Mouse (Mus musculus) gastrocnemius, adult 18-20 months (tissue): ENCODE results near the gene Nedd9. TPM values are rescaled to one million over a fixed set of nuclear protein-coding genes. Genes with fewer than 3 reads are reported as not detected.
A peak's percentile ranks its signal among the peaks of the same experiment; 100 is the strongest.

Experiments used
- DNase-seq: peaks from one replicate; pipeline ENCODE4 v3.0.0; 2021; ENCODE audit warnings: low spot score
- long read RNA-seq, 2 experiments: library from polyadenylated mRNA; stranded (forward); transcript quantifications; one replicate each; pipeline ENCODE4 v2.0.0; 2021
- total RNA-seq, 2 experiments: library from RNA; stranded (reverse); gene quantifications; 2 replicates each; pipeline ENCODE4 v1.2.3; 2021

The Nedd9 gene
- 10 to 100 TPM in 1 of 2 experiments, 1 to 10 TPM in 1; 4.5 to 11.9 TPM for total RNA-seq
- long read RNA-seq, experiment 1, full-length matches to known transcripts = 4 of 6 reads
- long read RNA-seq, experiment 1, partial matches to known transcripts = 1 of 6 reads
- long read RNA-seq, experiment 1, other reads (novel, unspliced or antisense) = 1 of 6 reads
- long read RNA-seq, experiment 2, full-length matches to known transcripts = 1 of 1 reads
- long read RNA-seq, experiment 2, partial matches to known transcripts = 0 of 1 reads
- long read RNA-seq, experiment 2, other reads (novel, unspliced or antisense) = 0 of 1 reads

DNA sequence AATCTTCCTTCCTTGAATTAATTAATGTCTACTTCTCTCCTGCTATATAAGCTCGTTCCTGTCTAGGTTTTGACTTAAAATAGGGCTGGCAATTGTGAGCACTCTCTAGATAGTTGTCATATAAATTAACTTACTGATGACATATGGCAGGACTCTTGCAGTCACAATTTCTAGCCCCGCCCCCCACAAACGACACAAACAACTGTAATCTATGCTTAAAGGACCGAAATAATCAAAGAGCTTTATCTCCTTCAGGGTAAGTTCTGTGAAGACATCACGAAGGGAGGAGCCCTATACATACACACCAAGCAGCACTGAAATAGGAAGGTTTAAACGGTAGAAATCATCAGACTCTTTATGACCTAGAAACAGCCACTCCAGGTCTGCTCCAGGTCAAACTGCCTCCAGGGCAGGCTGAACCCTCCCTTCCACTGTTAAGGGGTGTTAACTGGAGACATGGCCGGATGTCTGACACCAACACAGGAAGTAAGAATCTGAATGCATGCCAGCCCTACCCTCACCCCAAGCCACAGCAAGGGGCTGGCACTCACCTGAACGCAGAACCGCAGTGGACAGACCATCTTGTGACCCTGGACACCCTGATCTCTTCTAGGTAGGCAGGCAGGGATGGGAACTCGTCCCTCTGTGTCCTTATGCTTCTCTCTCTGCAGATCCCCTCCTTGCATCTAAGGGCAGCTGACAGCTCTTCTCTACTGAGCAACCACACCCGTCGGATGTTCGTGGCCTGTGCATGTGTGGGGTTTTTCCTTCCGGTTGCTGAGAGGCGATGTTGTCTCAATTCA lies at the start of gene Nedd9:
TSS of gene Nedd9 (minus strand) at position 757 of the 803 bp plus-strand sequence.
- DNase-seq = no peak

DNA sequence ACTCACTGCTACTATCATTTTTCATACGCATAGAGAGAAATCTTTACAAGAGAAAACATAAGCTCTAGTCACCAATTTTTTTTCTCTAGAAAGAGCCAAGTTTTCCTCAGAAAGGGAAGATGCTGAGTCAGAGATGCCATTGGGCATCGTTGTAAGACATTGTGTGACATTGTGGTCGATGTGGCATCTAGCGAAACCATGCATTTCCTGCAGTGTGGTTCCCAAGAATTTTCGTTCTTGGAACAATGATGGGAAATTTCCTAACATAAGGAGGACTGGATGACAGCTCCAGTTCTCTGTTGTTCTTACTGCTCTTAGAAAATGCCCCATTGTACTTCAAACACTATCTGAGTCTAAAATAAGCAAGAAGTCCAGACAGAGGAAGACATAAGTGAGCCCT lies 45.5 kb upstream of the Nedd9 start:
- DNase-seq = no peak

DNA sequence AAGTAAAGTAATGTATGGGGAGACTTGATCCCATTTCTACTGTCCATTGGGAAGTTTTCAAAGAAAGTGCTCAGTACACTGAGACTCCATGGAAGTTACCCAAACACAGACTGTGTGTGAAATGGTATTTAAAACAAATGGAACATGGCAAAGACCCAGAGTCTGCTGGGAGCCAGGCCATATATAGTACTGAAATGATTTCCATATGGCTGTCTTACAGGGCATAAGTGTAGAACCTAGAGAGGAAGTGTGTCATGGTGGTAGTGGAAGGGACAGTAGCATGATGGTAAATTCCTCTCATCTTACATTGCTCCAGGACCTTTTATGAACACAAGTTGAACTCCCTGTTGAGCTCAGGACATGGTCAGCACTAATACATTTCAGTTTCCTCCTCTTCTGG lies 43.2 kb upstream of the Nedd9 start:
- no peak for DNase-seq

DNA sequence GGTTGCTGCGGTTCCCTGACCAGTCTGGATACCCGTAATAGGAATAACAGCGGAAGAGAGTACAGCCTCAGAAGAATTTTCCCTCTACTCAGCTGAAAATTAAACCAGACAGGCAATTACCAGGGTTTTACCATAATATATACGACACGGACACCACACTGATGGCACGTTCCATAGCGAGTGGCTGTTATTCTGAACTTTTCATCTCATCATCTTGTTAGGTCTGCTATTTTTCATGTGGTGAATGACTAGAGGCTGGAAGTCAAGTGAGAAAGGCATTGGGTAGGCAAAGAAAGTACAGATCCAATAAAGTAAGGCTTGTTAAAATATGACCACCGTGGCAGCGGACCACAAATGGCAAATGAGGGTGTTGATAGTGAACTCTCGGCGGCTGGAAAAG lies 37.0 kb upstream of the Nedd9 start:
- no peak for DNase-seq

DNA sequence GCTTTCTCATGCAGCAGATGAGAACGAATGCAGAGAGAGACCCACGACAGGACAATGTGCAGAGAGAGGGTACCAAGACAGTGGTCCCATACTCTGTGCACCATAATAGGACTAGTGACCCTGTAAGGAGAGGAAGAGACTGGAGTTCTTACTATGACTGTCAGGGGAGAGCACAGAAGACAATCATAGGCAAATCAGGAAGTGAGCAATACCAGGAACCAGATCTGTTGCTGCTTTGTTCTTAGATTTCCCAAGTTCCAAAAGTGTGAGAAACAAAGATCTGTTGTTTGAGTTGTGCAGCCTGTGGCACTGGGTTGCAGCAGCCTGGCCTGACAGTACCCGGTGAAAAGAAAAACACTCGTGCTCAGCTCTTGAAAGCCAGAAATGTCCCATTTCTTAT lies 34.1 kb upstream of the Nedd9 start:
- DNase-seq = no peak

DNA sequence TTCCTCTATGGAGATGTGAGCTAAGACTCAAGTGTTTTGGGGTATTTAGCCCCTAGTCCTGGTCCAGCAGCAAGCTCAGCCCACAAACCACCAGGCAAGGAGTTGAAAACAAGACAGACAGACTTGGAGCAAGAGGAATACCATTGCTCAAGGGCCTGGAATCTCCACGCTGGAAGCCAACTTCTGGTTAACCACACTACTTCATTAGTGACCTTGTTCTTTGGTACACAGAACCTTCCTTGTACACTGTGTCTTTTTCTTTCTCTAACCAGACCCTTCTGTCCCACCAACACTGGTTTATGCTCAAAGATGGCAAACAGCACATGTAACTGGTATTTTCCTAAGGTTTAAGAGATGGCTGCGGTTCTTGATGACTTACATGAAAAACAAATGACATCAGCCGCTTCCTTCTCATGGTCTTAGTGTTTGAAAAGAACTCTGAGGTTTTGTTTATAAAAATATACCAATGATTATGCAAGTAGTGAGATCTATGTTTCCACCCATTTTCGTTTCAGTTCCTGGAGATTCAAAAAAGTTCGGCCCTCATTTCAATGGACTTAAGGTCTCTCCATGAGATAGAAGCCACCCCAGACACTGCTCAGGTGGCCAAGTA lies 33.5 kb upstream of the Nedd9 start:
- DNase-seq = no peak

DNA sequence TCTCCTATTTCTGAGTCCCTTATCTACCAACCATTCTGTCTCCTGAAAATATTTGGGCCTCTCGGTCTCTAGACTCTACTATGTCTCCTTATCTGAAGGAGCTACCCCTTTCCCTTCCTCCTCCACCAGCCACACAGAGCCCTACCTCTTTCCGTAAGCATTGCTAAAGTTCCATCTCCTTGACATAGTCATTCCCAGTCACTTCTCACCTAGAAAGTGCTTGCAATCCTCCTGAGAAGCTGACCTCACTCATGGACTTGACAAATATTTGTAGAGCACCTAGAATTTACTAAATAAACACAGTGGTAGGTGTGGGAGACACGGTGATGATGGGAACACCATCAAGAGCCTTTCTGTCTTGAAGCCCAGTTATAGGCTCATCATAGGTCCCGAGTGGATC lies 32.6 kb upstream of the Nedd9 start:
- DNase-seq = no peak

DNA sequence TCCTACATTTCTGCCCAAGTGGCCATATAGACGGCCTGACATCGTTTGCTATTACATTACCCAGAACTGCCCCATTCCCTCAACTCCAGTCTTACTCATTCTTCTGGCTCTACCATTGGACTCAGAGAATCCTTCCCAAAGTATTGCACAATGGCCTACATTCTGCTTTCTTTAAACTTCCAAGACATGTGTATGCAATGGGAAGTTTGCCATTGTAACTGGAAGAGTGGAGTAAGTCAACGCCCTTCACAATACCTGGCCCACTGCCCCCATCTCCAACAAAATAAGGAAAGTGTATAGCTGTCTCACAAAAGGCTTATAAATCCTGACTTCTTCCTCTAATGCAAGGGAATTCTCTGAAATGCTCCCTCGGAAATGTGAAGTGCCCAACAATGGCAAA lies 30.0 kb upstream of the Nedd9 start:
- peak; percentile 35 for DNase-seq

DNA sequence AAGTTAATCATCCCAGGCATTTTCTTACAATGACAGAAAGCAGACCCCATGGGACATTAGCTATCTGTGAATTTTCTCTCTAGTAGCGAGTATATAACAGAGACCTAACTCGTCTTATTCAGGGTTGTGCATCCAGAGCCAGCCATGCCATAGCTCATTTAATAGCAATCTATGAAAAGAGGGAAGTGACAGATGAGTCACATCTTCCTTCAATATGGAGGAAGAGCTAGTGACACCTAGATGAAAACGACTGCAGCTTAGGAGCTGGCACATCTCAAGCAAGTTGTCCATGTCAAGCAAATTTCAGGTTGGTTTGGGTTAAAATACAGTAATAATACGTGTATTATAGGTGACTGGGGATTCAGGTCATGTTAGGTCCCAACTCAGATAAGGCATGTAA lies 28.6 kb upstream of the Nedd9 start:
- no peak for DNase-seq

DNA sequence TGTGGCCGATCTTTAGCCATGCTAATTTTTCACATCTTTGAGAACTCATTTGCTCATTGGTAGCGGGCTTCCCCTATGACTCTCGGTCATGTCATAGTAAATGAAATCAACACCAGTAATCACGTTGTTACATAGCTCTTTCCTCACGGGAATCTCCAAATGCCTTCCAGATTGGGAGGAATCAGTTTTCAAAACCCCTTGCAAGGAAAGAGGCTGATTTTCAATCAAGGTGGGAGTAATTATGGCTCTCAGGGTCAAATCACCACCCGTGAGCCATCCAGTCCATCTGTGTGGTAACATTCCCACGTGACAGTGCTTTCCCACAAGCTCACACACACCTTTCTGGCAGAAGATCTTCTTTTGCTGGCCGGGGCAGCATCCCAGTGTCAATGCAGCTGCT lies 27.8 kb upstream of the Nedd9 start:
- DNase-seq = no peak

DNA sequence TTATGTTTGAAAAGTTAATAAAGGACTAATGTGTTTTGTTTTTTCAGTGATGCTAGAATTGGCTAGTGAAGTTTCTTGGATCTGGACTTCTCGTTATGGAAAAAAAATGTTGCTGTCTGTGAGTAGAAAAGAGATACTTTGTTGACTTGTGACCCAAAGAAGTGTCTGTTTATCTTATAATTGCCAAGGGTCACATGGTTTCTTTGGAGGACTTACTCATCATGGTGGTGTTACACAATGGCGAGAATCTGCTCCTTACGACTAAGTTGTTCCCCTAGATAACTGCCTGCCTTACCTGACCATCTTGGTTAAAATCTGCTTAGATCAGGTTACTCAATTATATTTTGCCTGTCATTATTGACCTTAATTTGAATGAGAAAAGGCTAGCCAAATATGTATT lies 26.3 kb upstream of the Nedd9 start:
- no peak for DNase-seq

DNA sequence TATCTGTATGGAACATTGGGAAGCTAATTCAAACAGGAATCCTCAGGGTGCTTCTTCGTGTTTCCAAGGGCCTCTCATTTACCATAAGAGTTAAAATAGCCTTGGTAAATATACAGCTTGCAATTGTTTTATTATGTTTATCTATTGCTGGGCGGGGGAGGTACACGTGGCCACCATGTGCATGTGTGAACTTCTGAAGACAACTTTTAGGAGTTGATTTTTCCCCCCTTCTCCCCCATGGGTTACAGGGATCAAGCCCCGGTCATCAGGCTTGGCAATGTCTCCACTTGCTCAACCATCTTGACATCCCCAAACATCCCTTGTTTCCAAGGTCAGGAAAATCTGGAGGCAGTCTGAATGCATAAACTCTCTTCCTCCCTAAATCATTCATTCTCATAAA lies 25.1 kb upstream of the Nedd9 start:
- no peak for DNase-seq

DNA sequence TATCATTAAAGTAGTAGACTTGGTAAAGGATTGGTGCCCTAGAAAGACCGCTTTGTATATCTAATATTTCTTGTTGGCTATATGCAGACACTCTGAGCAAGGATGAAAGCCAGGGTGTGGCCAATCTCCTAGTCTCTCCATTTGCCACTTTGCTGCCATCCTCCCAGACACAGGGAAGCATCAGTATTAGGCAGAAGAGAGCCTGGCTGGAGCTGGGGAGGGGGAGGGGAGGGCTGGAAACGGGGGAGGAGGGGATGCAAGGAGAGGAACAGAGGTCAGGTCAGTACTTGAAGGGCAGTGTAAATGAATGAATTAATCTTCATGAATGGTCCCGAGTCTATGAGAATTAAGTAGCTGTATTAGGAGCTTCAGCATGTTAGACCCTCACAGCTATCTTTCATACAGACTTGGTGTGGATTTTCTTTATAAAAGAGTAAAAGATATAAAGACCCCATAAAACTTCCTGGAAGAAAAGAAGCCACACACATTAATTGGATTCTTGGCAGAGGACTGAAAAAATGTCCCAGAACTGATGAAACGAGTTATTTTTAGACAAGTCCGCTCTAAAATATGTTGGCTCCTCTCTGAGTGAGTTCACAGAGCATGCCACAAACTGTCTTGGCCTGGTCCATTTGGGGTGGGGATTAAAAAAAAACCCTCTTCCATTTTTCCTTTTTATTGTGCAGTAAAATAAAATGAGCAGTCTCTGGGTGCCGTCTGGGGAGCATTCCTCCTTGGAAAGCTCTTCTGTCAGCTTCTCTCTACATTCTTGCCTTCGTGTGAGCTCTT lies 23.7 kb upstream of the Nedd9 start:
- DNase-seq = peak; percentile 35

DNA sequence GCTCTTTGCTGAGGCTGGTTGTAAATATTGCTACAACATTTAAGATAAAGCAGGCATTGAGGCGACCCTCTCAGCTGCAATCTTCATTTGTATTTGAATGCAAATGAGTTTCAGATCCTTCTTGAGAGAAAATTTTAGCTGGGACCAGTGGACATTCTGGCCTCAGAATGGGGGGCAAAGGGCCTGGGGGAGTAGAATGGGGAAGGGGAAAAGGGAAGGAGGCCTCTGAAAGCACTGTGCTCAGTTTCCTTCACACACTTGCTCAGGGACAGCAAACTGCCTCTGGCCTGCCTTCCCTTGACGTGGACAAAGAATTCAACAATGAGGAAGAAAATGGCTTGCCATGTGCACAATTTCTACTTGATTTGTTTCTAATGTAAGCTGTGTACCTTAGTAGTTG lies 18.4 kb upstream of the Nedd9 start:
- DNase-seq = no peak

DNA sequence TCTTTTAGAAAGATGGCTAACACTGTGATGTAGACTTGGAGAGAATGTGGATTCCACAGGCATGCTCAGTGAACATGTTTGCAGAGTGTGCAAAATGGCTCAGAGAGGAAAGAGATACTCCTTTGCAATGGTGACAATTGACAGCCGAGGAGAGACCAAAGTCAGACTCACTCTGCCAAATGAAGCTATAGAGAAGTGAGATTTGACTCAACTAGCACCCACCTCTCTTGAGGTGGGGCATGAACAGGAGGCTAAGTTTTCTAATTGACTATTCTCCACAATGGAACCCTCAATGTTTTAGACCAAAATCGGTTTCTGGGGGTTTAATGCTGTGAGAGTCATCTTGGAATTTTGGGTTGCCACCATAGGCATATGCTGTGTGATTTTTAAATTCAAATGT lies 17.8 kb upstream of the Nedd9 start:
- DNase-seq = no peak

DNA sequence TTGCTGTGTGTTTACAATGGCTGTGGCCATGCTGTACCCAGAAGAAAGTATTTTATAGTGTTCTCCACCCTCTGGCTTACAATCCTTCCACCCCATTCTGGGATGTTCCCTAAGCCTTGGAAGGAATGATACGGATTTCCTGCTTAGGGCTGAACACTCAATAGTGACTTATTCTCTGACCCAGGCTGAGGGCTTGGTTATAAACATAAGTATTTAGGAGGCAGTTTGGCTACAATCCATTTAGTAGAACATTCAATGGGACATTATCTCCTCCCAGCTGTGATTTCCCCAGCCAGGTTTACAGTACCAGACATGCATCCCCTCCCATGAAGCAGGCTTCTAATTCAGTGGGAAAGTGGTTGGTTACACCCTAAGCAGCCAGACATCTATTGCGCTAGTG lies 17.3 kb upstream of the Nedd9 start:
- no peak for DNase-seq

DNA sequence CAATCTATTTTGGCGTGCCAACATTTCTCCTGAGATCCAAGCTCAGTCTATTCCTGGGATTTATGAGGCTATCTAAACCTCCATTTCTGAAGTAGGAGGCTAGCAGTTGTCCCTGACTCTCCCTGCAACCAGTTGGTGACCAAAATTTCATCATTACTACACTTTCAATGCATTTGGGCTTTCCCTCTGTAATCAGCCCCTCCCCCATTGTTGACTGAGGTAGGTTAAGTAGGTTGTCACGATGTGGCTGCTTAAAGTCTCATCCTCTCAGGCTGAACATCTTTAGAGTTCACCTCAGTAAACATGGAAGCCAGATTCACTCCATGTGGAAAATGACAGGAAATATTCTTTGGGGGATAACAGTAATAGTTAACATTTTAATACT lies 15.7 kb upstream of the Nedd9 start:
- DNase-seq = no peak

DNA sequence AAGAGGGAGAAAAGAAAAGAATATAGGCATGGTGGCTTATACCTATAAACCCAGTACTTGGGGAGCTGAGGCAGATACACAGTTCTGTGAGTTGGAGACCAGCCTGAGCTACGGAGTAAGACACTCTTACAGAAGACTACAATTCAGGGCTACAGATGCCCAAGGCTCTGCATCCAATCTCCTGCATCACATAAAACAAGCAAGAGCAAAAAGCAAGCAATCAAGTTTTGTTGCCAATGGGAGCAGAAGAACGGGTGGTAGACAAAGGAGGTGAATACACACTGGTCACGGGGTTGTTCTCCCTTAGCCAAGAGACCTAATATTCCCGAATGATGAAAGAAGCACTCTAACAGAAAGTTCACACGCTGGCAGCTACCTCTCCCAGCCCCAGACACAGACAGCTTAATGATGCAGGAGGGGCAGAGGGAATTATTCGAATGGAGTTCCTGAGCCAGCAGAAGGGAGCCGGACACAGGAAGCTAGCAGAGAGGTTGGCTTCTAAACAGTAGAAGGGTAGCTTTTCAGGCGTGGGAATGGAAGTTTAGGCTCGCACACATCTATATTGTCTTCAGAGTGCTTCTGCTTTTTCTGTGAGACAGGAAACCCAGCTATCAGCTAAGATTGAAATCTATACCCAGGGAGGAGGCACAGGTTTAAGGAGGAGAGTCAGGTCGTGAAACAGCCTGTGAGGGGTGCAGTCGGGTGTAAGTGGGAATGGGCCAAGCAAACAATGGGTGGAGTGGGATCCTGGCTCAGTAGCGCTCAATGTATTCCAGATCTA lies 15.2 kb upstream of the Nedd9 start:
- DNase-seq = no peak

DNA sequence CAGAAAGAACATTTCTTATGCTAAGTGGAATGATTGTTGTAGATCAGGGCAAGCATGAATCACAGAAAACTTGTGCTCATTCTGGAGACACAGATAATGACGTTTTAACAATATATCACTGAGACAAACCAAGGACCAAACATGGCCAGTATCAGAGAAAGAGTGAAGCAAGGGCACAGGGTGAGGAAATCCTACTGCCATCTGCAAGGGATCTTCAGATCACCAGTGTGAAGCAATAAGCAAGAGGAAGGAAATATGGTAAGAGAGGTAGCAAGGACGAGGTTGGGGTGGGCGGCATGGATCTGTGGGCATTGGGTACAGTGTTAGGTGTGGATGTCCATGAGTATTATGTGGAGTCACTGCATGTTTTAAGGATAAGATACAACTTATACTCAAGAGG lies 13.6 kb upstream of the Nedd9 start:
- DNase-seq = no peak

DNA sequence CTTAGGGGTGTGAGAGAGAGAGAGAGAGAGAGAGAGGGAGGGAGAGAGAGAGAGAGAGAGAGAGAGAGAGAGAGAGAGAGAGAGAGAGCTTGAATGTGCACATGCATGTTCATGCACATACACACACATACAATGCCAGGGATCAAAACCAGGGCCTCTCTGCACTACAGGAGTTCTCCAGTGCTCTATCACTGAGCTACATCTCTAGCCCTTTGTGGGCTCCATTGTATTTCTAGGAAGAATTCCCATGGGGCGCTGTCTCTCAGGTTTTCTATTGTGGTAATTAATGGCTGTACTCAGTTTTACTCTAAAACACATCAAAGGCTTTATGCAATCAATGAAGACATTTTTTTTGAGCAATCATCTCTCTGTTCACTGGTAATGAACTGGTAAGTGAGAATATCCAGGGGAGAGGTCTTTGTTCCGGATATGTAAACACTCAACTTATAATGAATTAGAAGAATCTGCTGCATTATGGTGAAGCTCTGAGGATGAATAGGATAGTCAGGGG lies 11.5 kb upstream of the Nedd9 start:
- no peak for DNase-seq

DNA sequence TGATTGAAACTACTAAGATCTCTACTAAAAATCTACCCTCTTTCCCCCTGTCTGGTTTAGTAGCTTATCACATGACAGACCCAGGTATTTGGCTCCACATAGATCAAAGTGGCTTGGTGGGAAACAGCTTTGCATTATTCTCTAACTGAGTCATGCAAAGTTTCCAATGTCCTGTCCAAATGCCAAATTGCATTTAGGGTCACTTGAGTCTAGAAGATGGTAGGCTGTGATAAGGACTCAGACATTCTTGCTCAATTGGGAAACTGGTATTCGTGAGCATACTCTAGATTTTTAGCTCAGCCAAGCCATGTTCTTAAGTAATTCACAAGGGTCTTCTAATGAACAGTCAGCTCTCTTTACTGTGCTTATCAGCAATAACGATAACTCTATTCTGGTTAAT lies 7.5 kb upstream of the Nedd9 start:
- DNase-seq = no peak
